Mouse (Mus musculus) CH12.LX (cell line): Measurements from ENCODE around the gene Mapk9.

ENCODE experiments used
- CTCF ChIP-seq, 2 experiments: IDR thresholded peaks in 1 of 2; conservative IDR thresholded peaks in 1 of 2; 2 replicates each; pipeline ENCODE4 v1.5.1; 2011 to 2012; ENCODE audit warnings: low read depth in 2 of 2, low read length in 2 of 2, improper control_type of control experiment in 1 of 2, inconsistent platforms in 1 of 2, mild to moderate bottlenecking in 1 of 2, moderate library complexity in 1 of 2
- EP300 ChIP-seq: IDR thresholded peaks from 2 replicates; pipeline ENCODE4 v1.6.1; 2011; ENCODE audit warnings: low read length, improper control_type of control experiment
- MAFK ChIP-seq: IDR thresholded peaks from 2 replicates; pipeline ENCODE4 v1.6.1; 2011; ENCODE audit warnings: low read length, improper control_type of control experiment; ENCODE audit not compliant: insufficient replicate concordance
- MAX ChIP-seq: IDR thresholded peaks from 2 replicates; pipeline ENCODE4 v1.6.1; 2011; ENCODE audit warnings: low read length, improper control_type of control experiment
- POLR2A ChIP-seq: IDR thresholded peaks from 2 replicates; pipeline ENCODE4 v1.6.1; 2011; ENCODE audit warnings: low read depth, mild to moderate bottlenecking, improper control_type of control experiment, low read length
- TCF12 ChIP-seq: IDR thresholded peaks from 2 replicates; pipeline ENCODE4 v1.6.1; 2014; ENCODE audit warnings: low read depth, mild to moderate bottlenecking, inconsistent platforms, low read length, improper control_type of control experiment

- no peak for TF ChIP-seq POLR2A
- no peak for TF ChIP-seq CTCF (conservative IDR thresholded peaks at IDR 0.05 in 1 of 2, IDR thresholded peaks at IDR 0.05 in 1 of 2; ENCODE audit: low read depth in 2 of 2, low read length in 2 of 2)
- no peak for TF ChIP-seq TCF12
- TF ChIP-seq MAX = no peak
- no peak for TF ChIP-seq MAFK
- no peak for TF ChIP-seq EP300
These were observed 4.7 kb upstream of the Mapk9 start for GRCm38 (mm10) chr11:49841886-49842285.
